Mouse (Mus musculus) layer of hippocampus, postnatal 25 days (tissue): ENCODE measurements around the gene Nip7. TPM values are rescaled to one million over a fixed set of nuclear protein-coding genes. Genes with fewer than 3 reads are reported as not detected.
A peak's percentile ranks its signal among the peaks of the same experiment; 100 is the strongest.
"Not testable (repeated sequence)": the region's sequence is repeated elsewhere in the genome, so short reads cannot be mapped to it uniquely, and the experiment has no call there.

Source experiments
- DNase-seq, 2 experiments: peaks; one replicate each; pipeline ENCODE4 v3.0.0; 2022; ENCODE audit warnings: mixed read lengths in 2 of 2, low spot score in 1 of 2; ENCODE audit errors: extremely low spot score in 1 of 2
- total RNA-seq, 2 experiments: library from RNA; stranded (reverse); gene quantifications; 2 replicates each; pipeline ENCODE4 v1.2.3; 2021

Nip7 gene
- total RNA-seq, 2 experiments from 2014 or later = 44.4 to 45.9 TPM

DNA sequence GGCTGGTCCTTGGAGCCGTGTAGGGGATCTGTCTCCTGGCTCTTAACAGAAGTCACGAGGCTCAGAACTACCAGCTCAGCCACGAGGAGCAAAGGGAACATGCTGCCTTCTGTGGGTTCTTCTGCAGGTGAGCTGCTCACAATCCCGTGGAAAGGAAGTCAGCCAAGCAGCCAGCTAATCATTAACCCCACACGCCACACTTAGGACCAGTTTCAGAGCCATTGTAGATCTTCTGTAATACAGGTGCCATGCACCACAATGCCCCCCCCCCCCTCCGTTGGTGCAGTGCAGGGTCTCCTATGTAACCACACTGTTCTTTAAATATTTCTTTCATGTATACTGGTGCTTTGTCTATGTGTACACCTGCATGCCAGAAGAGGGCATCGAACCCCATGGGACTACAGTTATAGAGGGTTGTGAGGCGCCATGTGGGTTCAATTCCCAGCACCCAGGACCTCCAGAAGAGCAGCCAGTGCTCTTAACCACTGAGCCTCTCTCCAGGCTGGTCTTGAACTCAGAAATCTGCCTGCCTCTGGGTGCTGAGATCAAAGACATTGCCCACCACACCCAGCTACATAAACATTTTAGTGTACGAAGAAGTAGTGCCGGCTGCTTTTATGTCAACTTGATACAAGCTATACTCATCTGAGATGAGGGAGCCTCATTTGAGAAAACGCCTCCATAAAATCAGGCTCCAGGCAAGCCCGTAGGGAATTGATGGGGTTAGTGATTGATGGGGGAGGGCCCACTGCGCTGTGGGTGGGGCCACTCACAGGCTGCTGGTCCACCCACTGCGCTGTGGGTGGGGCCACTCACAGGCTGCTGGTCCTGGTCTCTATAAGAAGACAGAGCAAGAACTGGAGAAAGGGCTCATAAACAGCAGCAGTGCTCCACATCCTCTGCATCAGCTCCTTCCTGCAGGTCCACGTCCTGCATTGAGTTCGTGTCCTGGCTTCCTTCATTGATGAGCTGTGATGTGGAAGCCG lies 9.1 kb downstream of the Nip7 start, which contains the start of gene Tmed6:
TSS of gene Tmed6 (minus strand) at position 134 of the 986 bp plus-strand sequence.
- DNase-seq = no peak

DNA sequence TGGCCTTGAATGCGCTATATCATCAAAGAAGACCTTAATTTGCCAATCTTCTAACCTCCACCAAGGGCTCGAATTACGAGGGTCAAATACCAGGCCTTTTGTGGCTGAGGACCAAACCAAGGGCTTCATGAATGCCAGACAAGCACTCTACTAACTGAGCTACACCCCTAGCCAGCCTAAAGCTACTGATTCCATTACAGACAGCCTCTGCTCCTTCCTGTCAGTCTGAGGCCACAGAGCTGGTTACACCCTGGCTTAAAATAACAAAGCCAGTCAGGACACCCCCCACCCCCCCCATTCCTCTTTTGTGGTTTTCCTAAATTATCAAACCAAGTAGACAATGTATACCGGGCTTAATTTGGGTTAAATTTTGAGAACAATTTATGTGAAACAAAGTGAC lies 17.0 kb downstream of the Nip7 start:
- DNase-seq = no peak

GRCm38 (mm10) chr8:107074128-107074527 lies 17.5 kb downstream of the Nip7 start:
- DNase-seq = no peak

DNA sequence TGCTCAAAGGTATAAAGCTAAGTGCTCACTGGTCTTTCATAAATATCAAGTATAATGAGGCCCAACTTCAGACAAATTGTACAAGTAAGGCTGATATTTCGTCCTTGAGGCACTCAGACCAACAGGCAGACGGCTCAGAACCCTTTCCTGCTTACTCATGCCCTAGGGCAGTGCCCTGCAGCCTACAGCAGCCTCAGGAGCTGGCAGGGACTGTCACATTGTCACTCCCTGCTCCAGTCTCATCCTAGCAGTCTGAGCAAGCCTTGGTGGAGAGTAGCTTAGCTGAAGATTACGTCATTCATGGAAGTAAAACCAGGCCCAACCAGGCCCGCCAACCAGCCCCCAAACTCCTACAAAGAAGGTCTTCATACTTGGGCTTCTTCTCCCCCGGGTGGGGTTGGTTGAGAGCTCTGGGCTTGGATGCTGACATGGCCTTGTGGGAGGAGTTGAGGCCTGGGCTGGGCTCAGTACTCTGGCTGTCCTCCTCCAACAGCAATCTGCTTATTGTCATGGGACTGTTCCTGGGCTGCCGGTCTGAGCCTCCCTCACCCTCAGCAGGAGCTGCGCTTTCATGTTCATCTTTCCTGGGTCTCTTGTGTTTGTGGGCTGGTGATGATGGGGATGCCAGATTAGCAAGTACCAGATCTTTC lies 19.7 kb downstream of the Nip7 start:
- no peak for DNase-seq

DNA sequence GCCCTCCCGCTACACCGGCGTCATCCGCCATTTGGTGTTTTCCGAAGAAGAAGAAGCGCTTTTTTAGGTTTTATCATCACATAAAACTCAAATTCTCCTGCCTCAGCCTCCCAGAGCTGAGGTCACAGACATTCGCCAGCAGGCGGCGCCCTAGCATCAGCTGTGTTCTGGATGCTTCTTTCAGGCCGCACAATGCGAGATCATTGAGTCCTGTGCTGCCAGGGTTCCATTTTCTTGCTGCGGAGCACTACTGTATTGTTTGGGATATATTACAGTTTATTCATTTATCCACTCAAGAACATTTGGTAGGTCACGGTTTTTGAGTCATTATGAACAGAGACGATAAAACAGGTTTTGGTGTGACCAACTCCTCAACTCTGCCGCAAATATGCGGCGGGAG lies 28.7 kb downstream of the Nip7 start:
- DNase-seq = no peak

DNA sequence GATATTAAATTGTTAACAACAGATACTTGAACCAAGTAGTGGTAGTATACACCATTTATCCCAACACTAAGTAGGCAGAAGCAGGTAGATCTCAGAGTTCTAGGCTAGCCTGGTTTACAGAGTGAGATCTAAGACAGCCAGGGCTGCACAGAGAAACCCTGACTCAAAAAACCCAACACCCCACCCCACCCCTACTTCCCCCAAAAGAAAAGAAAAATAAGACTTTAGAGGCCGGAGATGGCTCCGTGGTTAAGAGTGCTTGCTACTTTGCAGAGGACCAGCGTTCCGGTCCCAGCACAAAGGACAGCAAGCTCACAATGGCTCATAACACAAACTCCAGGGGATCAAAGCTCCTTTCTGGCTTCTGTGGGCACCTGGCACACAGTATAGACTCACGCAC lies 29.3 kb downstream of the Nip7 start:
- no peak for DNase-seq

DNA sequence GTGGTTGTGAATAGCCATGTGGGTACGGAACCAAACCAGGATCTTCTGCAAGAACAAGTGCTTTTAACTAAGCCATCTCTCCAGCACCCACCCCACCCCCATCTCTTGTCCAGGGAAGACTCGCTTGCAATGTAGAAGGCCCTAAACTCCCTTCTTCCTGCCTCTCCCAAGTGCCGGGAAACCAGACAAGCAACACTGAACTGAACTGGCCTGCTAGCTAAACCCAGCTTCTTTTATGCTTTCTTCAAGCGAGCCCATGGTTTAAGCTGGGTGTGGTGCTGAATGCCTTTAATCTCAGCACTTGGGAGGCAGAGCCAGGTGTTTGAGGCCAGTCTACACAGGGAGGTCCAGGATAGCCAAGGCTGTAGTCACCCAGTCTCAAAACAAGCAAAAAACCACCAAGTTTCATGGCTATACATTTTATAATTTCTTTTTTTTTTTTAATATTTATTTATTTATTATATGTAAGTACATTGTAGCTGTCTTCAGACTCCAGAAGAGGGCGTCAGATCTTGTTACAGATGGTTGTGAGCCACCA lies 31.9 kb downstream of the Nip7 start:
- no peak for DNase-seq

- no peak for DNase-seq
Observed at GRCm38 (mm10) chr8:107090531-107090930, 33.9 kb downstream of the Nip7 start.

DNA sequence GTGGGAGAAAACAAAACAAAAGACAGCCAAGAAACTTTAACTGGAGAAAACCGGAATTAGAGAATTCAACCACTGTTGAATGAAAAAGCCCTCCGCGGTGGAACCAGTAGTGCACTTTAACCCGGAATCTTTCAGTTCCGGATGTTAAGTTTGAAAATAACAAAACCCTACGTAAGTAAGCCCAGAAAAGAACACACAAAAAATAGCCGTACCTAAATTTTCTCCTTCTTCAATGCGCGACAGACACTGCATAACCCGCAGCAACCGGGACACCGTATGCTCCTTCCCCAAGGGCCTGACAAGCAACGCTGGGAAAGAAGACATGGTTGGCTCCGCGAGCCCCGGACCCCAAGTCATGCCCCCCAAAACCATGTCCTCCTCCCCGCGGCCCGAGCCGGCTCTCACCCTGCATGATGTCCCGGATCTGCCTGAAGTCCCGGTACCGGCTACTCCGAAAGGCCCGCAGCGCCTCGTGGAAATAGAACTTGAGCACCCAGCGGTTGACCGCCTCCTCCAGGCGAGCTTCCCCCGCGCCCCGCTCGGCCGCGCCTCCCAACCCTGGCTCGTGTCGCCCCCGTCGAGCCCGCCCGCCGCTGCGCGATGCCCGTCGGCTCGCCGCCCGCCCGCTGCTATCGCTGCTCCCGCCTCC lies 39.2 kb downstream of the Nip7 start:
- DNase-seq = no peak

DNA sequence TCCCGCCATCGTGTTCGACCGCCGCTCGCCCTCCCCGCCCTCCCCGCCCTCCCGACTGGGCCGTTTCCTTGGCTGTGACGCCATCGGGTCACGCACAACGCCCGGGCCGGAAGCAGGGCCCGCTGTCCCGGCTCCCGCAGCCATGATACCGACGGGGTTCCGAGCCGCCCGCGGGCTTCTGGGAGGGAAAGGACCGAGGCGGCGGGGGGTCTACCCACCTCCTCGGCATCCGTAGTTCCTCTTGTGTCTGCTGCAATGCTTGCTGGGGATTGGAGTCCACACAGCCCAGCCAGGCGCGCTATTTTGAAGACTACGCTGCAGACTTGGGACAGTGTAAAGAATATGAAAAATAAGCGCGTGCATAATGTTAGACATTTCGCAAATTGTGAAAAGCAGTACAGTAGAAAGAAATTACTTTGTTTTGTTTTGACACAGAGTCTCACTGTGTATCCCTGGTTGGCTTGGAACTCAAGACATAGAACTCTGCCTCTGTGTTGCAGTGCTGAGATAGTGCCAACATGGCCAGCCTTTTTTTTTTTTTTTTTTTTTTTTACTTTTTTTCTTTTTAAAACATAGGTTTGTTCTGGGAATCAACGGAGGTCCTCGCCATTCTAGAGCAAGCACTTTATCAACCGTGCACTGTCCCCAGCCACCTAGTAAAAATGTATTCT lies 39.8 kb downstream of the Nip7 start, which contains the start of gene Terf2:
TSS of gene Terf2 (minus strand) at position 182 of the 671 bp plus-strand sequence.
- DNase-seq = peak; percentile 80 to 84

DNA sequence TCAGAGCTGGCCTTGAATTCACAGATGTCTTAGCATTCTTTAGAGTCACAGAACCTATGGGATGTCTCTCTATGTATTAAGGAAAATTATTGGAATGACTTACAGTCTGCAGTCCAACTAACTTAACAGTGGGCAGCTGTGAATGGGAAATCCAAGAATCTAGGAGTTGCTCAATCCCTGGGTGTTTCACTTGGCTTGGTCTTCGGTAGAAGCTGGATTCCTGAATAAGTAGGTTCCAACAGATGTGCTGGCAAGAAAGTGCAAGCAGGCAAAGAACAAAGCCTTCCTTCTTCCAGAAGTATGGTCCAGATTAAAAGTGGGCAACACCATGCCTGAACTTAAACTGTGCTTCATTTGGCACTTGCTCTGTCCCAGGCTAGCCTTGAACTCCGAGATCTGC lies 44.0 kb downstream of the Nip7 start:
- no peak for DNase-seq

DNA sequence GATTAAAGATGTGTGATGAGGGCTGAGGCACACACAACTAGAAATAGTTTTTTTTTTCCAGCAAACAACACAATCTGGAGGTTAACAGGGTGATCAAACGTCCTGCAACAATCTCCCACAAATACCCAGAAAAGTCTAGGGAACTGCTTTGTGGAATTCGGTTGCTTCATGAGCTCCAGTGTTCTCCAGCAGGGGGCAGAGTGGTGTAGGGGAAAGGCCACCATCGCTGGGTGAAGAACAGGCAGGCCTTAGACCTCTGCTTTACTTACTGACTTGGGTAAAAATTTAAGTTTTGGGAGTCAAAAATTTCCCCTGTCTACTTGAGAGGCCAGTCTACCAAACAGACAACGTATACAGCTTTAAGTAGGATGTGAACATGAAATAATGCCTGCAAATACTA lies 47.9 kb downstream of the Nip7 start:
- DNase-seq = peak; percentile 60 to 94

- DNase-seq = not testable (repeated sequence)
Observed at GRCm38 (mm10) chr8:107108089-107108488, 51.4 kb downstream of the Nip7 start.

DNA sequence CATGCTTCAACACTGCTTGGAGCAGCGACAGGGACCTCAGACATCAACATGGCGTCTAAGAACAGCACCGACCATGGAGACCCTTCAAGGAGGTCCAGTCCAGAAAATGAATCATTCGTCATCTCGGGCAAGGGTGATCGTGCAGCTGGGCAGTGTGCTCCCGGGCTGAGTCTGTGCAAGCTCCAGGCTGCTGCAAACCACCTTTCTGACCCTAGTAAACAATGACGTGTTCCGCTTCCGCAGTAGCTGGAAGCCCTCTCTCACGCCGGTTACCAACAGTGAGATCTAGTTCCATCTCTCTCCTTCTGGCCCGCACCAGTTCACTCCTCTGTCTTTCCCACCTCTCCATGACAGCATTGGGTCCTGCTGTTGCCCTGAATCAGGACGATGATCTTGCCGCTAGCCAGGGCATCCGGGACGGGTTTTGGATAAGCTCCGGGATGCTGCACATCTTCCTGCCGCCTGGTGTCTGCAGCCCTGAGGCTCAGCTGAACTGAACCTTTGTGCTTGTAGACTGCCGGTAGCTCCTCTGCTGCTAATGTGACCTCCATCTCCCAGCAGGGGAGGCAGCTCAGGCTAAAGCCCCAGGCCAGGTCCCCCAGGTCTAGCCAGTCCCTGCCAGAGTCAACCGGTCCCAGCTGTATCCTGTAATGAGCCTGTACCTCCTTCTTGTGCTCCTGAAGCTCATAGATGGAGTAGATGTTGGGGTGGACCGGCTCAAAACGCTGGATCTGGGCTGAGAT lies 52.5 kb downstream of the Nip7 start:
- no peak for DNase-seq

GRCm38 (mm10) chr8:107109816-107110435 lies 53.2 kb downstream of the Nip7 start:
- DNase-seq = no peak
